Mouse (Mus musculus) limb, embryonic 11.5 days (tissue): Measurements from ENCODE around the gene Oxct1. TPM values are rescaled to one million over a fixed set of nuclear protein-coding genes. Genes with fewer than 3 reads are reported as not detected.

Source experiments
- ATAC-seq: fragments of 200-750 bp; cut with Nextera tagmentation; 2 replicates; pipeline ENCODE4 v1.8.0; 2017; ENCODE audit warnings: low read depth; ENCODE audit not compliant: insufficient number of reproducible peaks, low FRiP score, low TSS enrichment
- DNase-seq: peaks from one replicate; pipeline ENCODE4 v3.0.0-alpha.2; 2015; ENCODE audit warnings: low spot score
- H3K27ac ChIP-seq: fragments of 300-500 bp; sonication (generic); replicated peaks from 2 replicates; pipeline ENCODE4 v1.5.1; 2014; ENCODE audit warnings: low read depth, mild to moderate bottlenecking, low read length
- H3K27me3 ChIP-seq: fragments of 300-500 bp; sonication (generic); 2 replicates; pipeline ENCODE4 v1.6.1; 2014; ENCODE audit warnings: mild to moderate bottlenecking, low read length, mixed read lengths; ENCODE audit not compliant: control insufficient read depth, insufficient read depth
- H3K36me3 ChIP-seq: fragments of 300-500 bp; sonication (generic); 2 replicates; pipeline ENCODE4 v1.6.1; 2014; ENCODE audit warnings: mild to moderate bottlenecking, low read length, moderate library complexity, mixed read lengths; ENCODE audit not compliant: control insufficient read depth, insufficient read depth
- H3K4me1 ChIP-seq: fragments of 300-500 bp; sonication (generic); 2 replicates; pipeline ENCODE4 v1.6.1; 2014; ENCODE audit warnings: low read length, mixed read lengths; ENCODE audit not compliant: control insufficient read depth, insufficient read depth
- H3K4me2 ChIP-seq: fragments of 300-500 bp; sonication (generic); 2 replicates; pipeline ENCODE4 v1.6.1; 2014; ENCODE audit warnings: low read depth, mild to moderate bottlenecking, moderate library complexity; ENCODE audit not compliant: severe bottlenecking
- H3K4me3 ChIP-seq: fragments of 300-500 bp; sonication (generic); 2 replicates; pipeline ENCODE4 v1.5.1; 2014; ENCODE audit warnings: low read depth, low read length
- H3K9ac ChIP-seq: fragments of 300-500 bp; sonication (generic); 2 replicates; pipeline ENCODE4 v1.6.1; 2014; ENCODE audit warnings: mild to moderate bottlenecking, low read length
- H3K9me3 ChIP-seq: fragments of 300-500 bp; sonication (generic); 2 replicates; pipeline ENCODE4 v1.6.1; 2016; ENCODE audit warnings: low read length; ENCODE audit not compliant: control insufficient read depth
- WGBS: fragments of 180-500 bp; shearing (Covaris S2); extraction: QIAGEN DNeasy Blood & Tissue Kit; methylation state at CpG from one replicate; pipeline ENCODE4 v1.1.7; 2014; 5-methylcytosine and 5-hydroxymethylcytosine counted together
- polyA plus RNA-seq: library from polyadenylated mRNA; unstranded; fragments of >200 nt; fragmentation: Nextera tagmentation; extraction: Ambion mirVana; gene quantifications from 2 replicates; pipeline ENCODE4 v1.2.1, GENCODE M21; 2014

Oxct1 gene
- polyA plus RNA-seq, 1 experiment from 2014 or later = 156 TPM

DNA sequence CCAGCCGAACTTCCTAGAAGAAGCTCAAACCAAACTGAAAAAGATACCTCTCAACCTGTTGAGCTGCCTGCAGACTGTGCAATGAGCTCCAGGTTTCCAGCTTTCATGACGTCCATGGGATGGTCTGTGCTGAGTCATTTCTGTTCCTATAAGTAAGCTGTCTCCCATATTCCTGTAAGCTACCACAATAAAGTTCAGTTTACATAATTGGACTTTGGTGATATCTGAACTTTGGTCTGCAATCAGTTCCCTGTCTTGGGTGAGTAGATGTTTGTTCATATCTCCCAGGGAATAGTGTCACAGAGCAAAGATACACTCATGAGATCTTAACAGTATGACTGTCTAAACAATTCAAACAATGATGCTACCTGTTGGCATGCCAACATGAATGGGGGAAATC lies 141.8 kb downstream of the Oxct1 start:
- Histone ChIP-seq H3K9me3 (no peaks in the 10 kb centered on the region), H3K27ac (no peak overlapping the region), H3K4me2 (no peak overlapping the region), H3K27me3 (no peaks in the 10 kb centered on the region), H3K4me1 (no peaks in the 10 kb centered on the region), H3K36me3 (no peaks in the 10 kb centered on the region), H3K9ac (no peak overlapping the region), H3K4me3 (no peak overlapping the region)
- no peak for DNase-seq
- no peak for ATAC-seq
- WGBS = 74% methylated on average over 2 of the region's 2 CpGs

- Histone ChIP-seq H3K4me2 (no peak overlapping the region), H3K9me3 (no peaks in the 10 kb centered on the region), H3K27me3 (no peaks in the 10 kb centered on the region), H3K4me3 (no peak overlapping the region), H3K9ac (no peak overlapping the region), H3K36me3 (no peaks in the 10 kb centered on the region), H3K4me1 (no peaks in the 10 kb centered on the region), H3K27ac (no peak overlapping the region)
- no peak for ATAC-seq
- DNase-seq = no peak
- 90% methylated on average over 2 of the region's 2 CpGs for WGBS
Measured at GRCm38 (mm10) chr15:4171600-4171999, 145.4 kb downstream of the Oxct1 start.

DNA sequence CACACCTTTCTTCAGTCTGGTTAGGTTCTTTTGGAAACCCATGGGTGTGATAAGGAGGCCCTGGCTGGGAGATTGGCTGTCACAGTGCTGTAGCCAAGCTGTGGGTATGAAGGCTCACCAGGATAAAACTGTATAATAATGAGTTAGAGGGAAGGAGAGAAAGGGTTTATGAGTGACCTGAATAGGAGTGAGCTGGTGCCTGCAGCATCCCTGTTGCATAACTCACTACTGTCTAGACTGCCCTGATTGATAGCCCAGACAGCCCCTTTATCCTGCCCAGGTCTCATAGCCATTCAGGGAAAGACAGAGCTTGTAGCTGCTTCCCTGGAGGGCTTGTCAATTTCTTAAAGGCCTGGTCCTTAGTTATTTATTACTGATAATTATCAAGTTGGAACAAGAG lies 171.7 kb downstream of the Oxct1 start:
- no peak overlapping the region for H3K4me2 ChIP-seq
- H3K9ac ChIP-seq = no peak overlapping the region
- DNase-seq (no peak), ATAC-seq (no peak)
- H3K9me3 ChIP-seq = no peaks in the 10 kb centered on the region
- no peak overlapping the region for H3K4me3 ChIP-seq
- no peaks in the 10 kb centered on the region for H3K4me1 ChIP-seq
- no peaks in the 10 kb centered on the region for H3K36me3 ChIP-seq
- no peaks in the 10 kb centered on the region for H3K27me3 ChIP-seq
- no peak overlapping the region for H3K27ac ChIP-seq

Other genes with a start within 250 kb of the Oxct1 start
- 4.7 and 6.2 TPM in 2 replicates for gene Fbxo4, start 46.8 kb upstream of the Oxct1 start, polyA plus RNA-seq
- gene AW549877, start 30.6 kb upstream of the Oxct1 start, polyA plus RNA-seq = 37.5 and 47.0 TPM in 2 replicates